Mouse (Mus musculus) liver, postnatal 0 days (tissue): ENCODE results near the gene Sucnr1.

Experiments used
- CTCF ChIP-seq: sonication (generic); IDR thresholded peaks from 2 replicates; pipeline ENCODE4 v1.5.1; 2016; ENCODE audit warnings: antibody characterized with exemption, low read depth
- EP300 ChIP-seq: IDR thresholded peaks from 2 replicates; pipeline ENCODE4 v1.6.1; 2016; ENCODE audit warnings: antibody characterized with exemption, low read depth, mild to moderate bottlenecking

GRCm38 (mm10) chr3:60126564-60126963, 44.9 kb downstream of the Sucnr1 start:
- no peak for TF ChIP-seq CTCF
- TF ChIP-seq EP300, result no peak
